In the genomic region with DNA sequence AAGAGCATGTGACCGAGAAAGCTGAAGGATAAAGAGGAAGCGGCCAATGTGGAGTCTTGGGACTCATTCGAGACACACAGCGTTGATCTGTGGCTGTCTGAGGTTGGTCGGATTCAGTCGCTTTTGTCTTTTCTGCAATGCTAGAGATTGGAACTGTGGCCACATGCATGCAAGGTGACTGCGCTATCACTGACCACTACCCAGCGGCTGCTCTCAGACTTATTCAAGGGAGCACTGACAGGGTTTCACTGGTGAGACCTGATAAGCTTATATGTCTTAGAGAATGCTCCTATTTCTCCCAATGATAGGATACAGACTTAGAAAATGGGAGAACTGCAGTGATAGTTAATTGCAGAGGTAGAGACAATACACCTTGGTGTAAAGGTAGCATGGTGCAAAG, we compare ENCODE assay signal across 22 mouse cellular contexts. TPM values are rescaled to one million over a fixed set of nuclear protein-coding genes. Genes with fewer than 3 reads are reported as not detected.
DNase-seq lines count a peak whose midpoint lies in the region; ATAC-seq and TF ChIP-seq lines count a peak whose summit lies in the region.
"Had no signal": no experiment of that assay in that cellular context is flagged by ENCODE, and none has a peak within 500 bp of the region (broad histone marks: within the 10 kb centered on the region; RNA-seq: fewer than 3 reads in every experiment).

No protein-coding gene starts in this region.

- peaks cover 9% of the 10 kb centered on the region; the same call in 1 of the 2 replicates for H3K4me1 ChIP-seq in heart, embryonic 11.5 days (ENCODE audit: control insufficient read depth, insufficient read depth, low read length)
- H3K4me1 ChIP-seq in intestine, embryonic 15.5 days (replicated peaks), result 0 out of 2 replicates have a peak, but pooled peaks cover 4% of the 10 kb centered on the region
- no peaks in the 10 kb centered on the region; the same call in 1 of the 2 replicates for H3K4me1 ChIP-seq in intestine, embryonic 16.5 days (ENCODE audit: control insufficient read depth, insufficient read depth, low read length)
- no peaks in the 10 kb centered on the region for H3K4me1 ChIP-seq in forebrain, embryonic 14.5 days (ENCODE audit: control insufficient read depth, insufficient read depth, low read length)
- H3K4me1 ChIP-seq: embryonic facial prominence, embryonic 15.5 days; forebrain, embryonic 12.5 days; hindbrain, embryonic 13.5 days; midbrain, embryonic 10.5 days; midbrain, embryonic 15.5 days had no signal

- H3K4me2 ChIP-seq in heart, embryonic 11.5 days, result no peak overlapping the region
- no peak overlapping the region for H3K4me2 ChIP-seq in intestine, embryonic 15.5 days (replicated peaks)
- no peak overlapping the region for H3K4me2 ChIP-seq in intestine, embryonic 16.5 days (ENCODE audit: low read depth, low read length)
- H3K4me2 ChIP-seq in myocyte (ENCODE audit: low read depth), result peak overlapping the region; percentile 8
- H3K4me2 ChIP-seq in forebrain, embryonic 14.5 days (ENCODE audit: low read length), result no peak overlapping the region
- H3K4me2 ChIP-seq: embryonic facial prominence, embryonic 15.5 days; forebrain, embryonic 12.5 days; hindbrain, embryonic 13.5 days; kidney, embryonic 15.5 days; limb, embryonic 13.5 days; midbrain, embryonic 15.5 days had no signal

- no peaks in the 10 kb centered on the region for H3K36me3 ChIP-seq in heart, embryonic 11.5 days (ENCODE audit: control insufficient read depth, insufficient read depth, low read length)
- H3K36me3 ChIP-seq in intestine, embryonic 15.5 days, result no peaks in the 10 kb centered on the region
- no peaks in the 10 kb centered on the region for H3K36me3 ChIP-seq in intestine, embryonic 16.5 days (ENCODE audit: control insufficient read depth, insufficient read depth, low read length)
- H3K36me3 ChIP-seq in myocyte (ENCODE audit: control insufficient read depth, insufficient read depth), result no peaks in the 10 kb centered on the region
- peaks cover 12% of the 10 kb centered on the region for H3K36me3 ChIP-seq in forebrain, embryonic 14.5 days (ENCODE audit: control insufficient read depth, insufficient read depth, low read length)
- H3K36me3 ChIP-seq: kidney, embryonic 15.5 days had no signal

- intact Hi-C loops in heart, postnatal 36 days (cut with DNase I), result no loop called here

- DNase-seq in heart, postnatal 36 days, result no peak
- no peak for DNase-seq in forebrain, embryonic 14.5 days (ENCODE audit: low spot score)
- DNase-seq: adrenal gland, adult 8-10 months; cerebellum, adult 2 months; right cerebral cortex, adult 18-20 months; spleen, adult 18-20 months had no signal

- H3K9me3 ChIP-seq in heart, embryonic 11.5 days (replicated peaks; ENCODE audit: control insufficient read depth, low read length), result no peaks in the 10 kb centered on the region
- no peaks in the 10 kb centered on the region for H3K9me3 ChIP-seq in intestine, embryonic 15.5 days
- H3K9me3 ChIP-seq in intestine, embryonic 16.5 days (ENCODE audit: control insufficient read depth, low read length), result no peaks in the 10 kb centered on the region
- H3K9me3 ChIP-seq in forebrain, embryonic 14.5 days (replicated peaks; ENCODE audit: control insufficient read depth, low read length), result no peaks in the 10 kb centered on the region
- H3K9me3 ChIP-seq: embryonic facial prominence, embryonic 10.5 days; embryonic facial prominence, embryonic 15.5 days; forebrain, embryonic 12.5 days; G1E; hindbrain, embryonic 13.5 days; kidney, embryonic 15.5 days; limb, embryonic 13.5 days; midbrain, embryonic 10.5 days; midbrain, embryonic 15.5 days had no signal

- H3K79me2 ChIP-seq in myocyte (ENCODE audit: control insufficient read depth, insufficient read depth), result no peaks in the 10 kb centered on the region

- no peak overlapping the region for H3ac ChIP-seq in myocyte (ENCODE audit: control insufficient read depth, insufficient read length)

- no peak for ATAC-seq in heart, embryonic 11.5 days (replicated peaks; ENCODE audit: insufficient number of reproducible peaks, low FRiP score, low TSS enrichment)
- ATAC-seq in intestine, embryonic 15.5 days, result no peak
- ATAC-seq in intestine, embryonic 16.5 days, result no peak
- 0 out of 2 replicates have a peak, but pooled peaks have one; percentile 20 for ATAC-seq in granulocyte monocyte progenitor cell, adult 5-6 weeks (replicated peaks; ENCODE audit: poor library complexity, severe bottlenecking)
- no peak for ATAC-seq in forebrain, embryonic 14.5 days
- ATAC-seq: midbrain, embryonic 15.5 days had no signal

- peak overlapping the region; percentile 41; the same call in 1 of the 2 replicates for H3K27ac ChIP-seq in heart, embryonic 11.5 days (ENCODE audit: low read depth, low read length)
- H3K27ac ChIP-seq in intestine, embryonic 15.5 days, result 0 out of 2 replicates have a peak overlapping the region, but pooled peaks have one; percentile 4
- H3K27ac ChIP-seq in intestine, embryonic 16.5 days (ENCODE audit: low read length), result no peak overlapping the region
- H3K27ac ChIP-seq in forebrain, embryonic 14.5 days (ENCODE audit: low read depth, low read length), result no peak overlapping the region
- H3K27ac ChIP-seq: embryonic facial prominence, embryonic 10.5 days; embryonic facial prominence, embryonic 15.5 days; forebrain, embryonic 12.5 days; hindbrain, embryonic 13.5 days; kidney, embryonic 15.5 days; layer of hippocampus, adult 2 months; limb, embryonic 13.5 days; macrophage; midbrain, embryonic 10.5 days; midbrain, embryonic 15.5 days had no signal

- WGBS in heart, embryonic 11.5 days (ENCODE audit: insufficient replicate concordance), result 80% methylated on average over 8 of the region's 8 CpGs
- WGBS in intestine, embryonic 15.5 days, result 96% methylated on average over 8 of the region's 8 CpGs
- WGBS in intestine, embryonic 16.5 days, result 94% methylated on average over 8 of the region's 8 CpGs
- WGBS in forebrain, embryonic 14.5 days, result 96% methylated on average over 8 of the region's 8 CpGs

- TF ChIP-seq POLR2A in myocyte (IDR thresholded peaks at IDR 0.05; ENCODE audit: insufficient read length, low read depth), result no peak

- H3K27me3 ChIP-seq in heart, embryonic 11.5 days (ENCODE audit: control insufficient read depth, insufficient read depth, low read length), result no peaks in the 10 kb centered on the region
- no peaks in the 10 kb centered on the region for H3K27me3 ChIP-seq in intestine, embryonic 15.5 days (replicated peaks)
- H3K27me3 ChIP-seq in intestine, embryonic 16.5 days (replicated peaks; ENCODE audit: control insufficient read depth, insufficient read depth, low read length), result no peaks in the 10 kb centered on the region
- H3K27me3 ChIP-seq in myocyte (ENCODE audit: control insufficient read depth, insufficient read depth, insufficient read length), result no peaks in the 10 kb centered on the region
- H3K27me3 ChIP-seq in forebrain, embryonic 14.5 days (replicated peaks; ENCODE audit: control insufficient read depth, insufficient read depth, low read length), result no peaks in the 10 kb centered on the region
- H3K27me3 ChIP-seq: embryonic facial prominence, embryonic 15.5 days; forebrain, embryonic 12.5 days; hindbrain, embryonic 13.5 days; kidney, embryonic 15.5 days; limb, embryonic 13.5 days; midbrain, embryonic 15.5 days had no signal

- no peak overlapping the region for H3K9ac ChIP-seq in heart, embryonic 11.5 days (ENCODE audit: low read depth, low read length)
- no peak overlapping the region for H3K9ac ChIP-seq in intestine, embryonic 15.5 days
- H3K9ac ChIP-seq in intestine, embryonic 16.5 days (ENCODE audit: low read depth, low read length), result no peak overlapping the region
- no peak overlapping the region for H3K9ac ChIP-seq in forebrain, embryonic 14.5 days (ENCODE audit: low read length)
- H3K9ac ChIP-seq: embryonic facial prominence, embryonic 15.5 days; forebrain, embryonic 12.5 days; hindbrain, embryonic 13.5 days; kidney, embryonic 15.5 days; limb, embryonic 13.5 days; midbrain, embryonic 15.5 days had no signal

- H3K4me3 ChIP-seq in heart, embryonic 11.5 days (ENCODE audit: low read depth, low read length), result no peak overlapping the region
- H3K4me3 ChIP-seq in intestine, embryonic 15.5 days (replicated peaks), result no peak overlapping the region
- no peak overlapping the region for H3K4me3 ChIP-seq in intestine, embryonic 16.5 days (ENCODE audit: low read length)
- H3K4me3 ChIP-seq in myocyte, result no peak overlapping the region
- H3K4me3 ChIP-seq in forebrain, embryonic 14.5 days (ENCODE audit: low read depth, low read length), result no peak overlapping the region
- H3K4me3 ChIP-seq: embryonic facial prominence, embryonic 10.5 days; embryonic facial prominence, embryonic 15.5 days; forebrain, embryonic 12.5 days; hindbrain, embryonic 13.5 days; kidney, embryonic 15.5 days; layer of hippocampus, adult 2 months; limb, embryonic 13.5 days; midbrain, embryonic 10.5 days; midbrain, embryonic 15.5 days had no signal

TF ChIP-seq in myocyte, 11 proteins besides CTCF, POLR2A, EP300 and RAD21 (continues in another document):
- TF ChIP-seq TCF3 (IDR thresholded peaks at IDR 0.05; ENCODE audit: insufficient read length, low read depth) (no peak), REST (IDR thresholded peaks at IDR 0.05; ENCODE audit: insufficient read depth, insufficient read length) (no peak), SRF (IDR thresholded peaks at IDR 0.05; ENCODE audit: control insufficient read depth, insufficient read length, low read depth) (no peak), USF1 (IDR thresholded peaks at IDR 0.05; ENCODE audit: low read depth) (no peak)

RNA-seq across cellular contexts. Expression of a gene that starts 35.2 kb away (rescaled TPM):
- 25.2 and 28.7 TPM in 2 replicates for polyA plus RNA-seq in heart, embryonic 11.5 days (2014; fragmentation: Nextera tagmentation; extraction: Ambion mirVana)
- total RNA-seq in heart, postnatal 36 days (2021), result 10 to 100 TPM; 10.6 to 14.8 TPM
- polyA plus RNA-seq in intestine, embryonic 15.5 days (2015; fragmentation: Nextera tagmentation; extraction: Ambion mirVana), result 18.9 and 19.9 TPM in 2 replicates
- polyA plus RNA-seq in intestine, embryonic 16.5 days (2015; fragmentation: Nextera tagmentation; extraction: Ambion mirVana), result 18.7 and 19.9 TPM in 2 replicates
- 27.8 and 45.8 TPM in 2 replicates for total RNA-seq in granulocyte monocyte progenitor cell, adult 5-6 weeks (2014; fragmentation: Nextera tagmentation)
- 33.5 and 36.5 TPM in 2 replicates for total RNA-seq in granulocyte monocyte progenitor cell, adult 5-6 weeks (2017)
- polyA plus RNA-seq in myocyte (2012; fragmentation: generic; extraction: Trizol), result 10.8 TPM
- polyA plus RNA-seq in forebrain, embryonic 14.5 days (2014; fragmentation: Nextera tagmentation; extraction: Ambion mirVana), result 34.6 and 45.6 TPM in 2 replicates

RNA-seq across cellular contexts. Expression of a gene that starts 35.3 kb away (rescaled TPM):
- polyA plus RNA-seq in heart, embryonic 11.5 days (2014; fragmentation: Nextera tagmentation; extraction: Ambion mirVana), result 2.8 and 3.2 TPM in 2 replicates
- 1 to 10 TPM in 1 of 2 experiments, under 1 TPM in 1; 0.97 to 1.5 TPM for total RNA-seq in heart, postnatal 36 days (2021)
- polyA plus RNA-seq in intestine, embryonic 15.5 days (2015; fragmentation: Nextera tagmentation; extraction: Ambion mirVana), result 4.3 and 4.8 TPM in 2 replicates
- 3.0 and 3.3 TPM in 2 replicates for polyA plus RNA-seq in intestine, embryonic 16.5 days (2015; fragmentation: Nextera tagmentation; extraction: Ambion mirVana)
- not detected in 2 replicates for total RNA-seq in granulocyte monocyte progenitor cell, adult 5-6 weeks (2014; fragmentation: Nextera tagmentation)
- 0.26 TPM in 1 of 2 replicates, not detected in the other for total RNA-seq in granulocyte monocyte progenitor cell, adult 5-6 weeks (2017)
- polyA plus RNA-seq in myocyte (2012; fragmentation: generic; extraction: Trizol), result 4.3 TPM
- polyA plus RNA-seq in forebrain, embryonic 14.5 days (2014; fragmentation: Nextera tagmentation; extraction: Ambion mirVana), result 29.4 and 32.1 TPM in 2 replicates

Comparison
In these comparisons a context has a peak if more than half of its experiments do, and no peak if none do; other contexts are left out.
1. H3K27ac ChIP-seq: peak in heart, embryonic 11.5 days (single experiment) and intestine, embryonic 15.5 days (single experiment); none in intestine, embryonic 16.5 days (single experiment) and forebrain, embryonic 14.5 days (single experiment).